Mouse (Mus musculus): ENCODE results near the gene Junb. TPM values are rescaled to one million over a fixed set of nuclear protein-coding genes. Genes with fewer than 3 reads are reported as not detected.

Gene Junb
- total RNA-seq, 2 experiments from 2014 or later: 43.2 to 133 TPM

Small RNA genes within 50 kb of the gene (microRNA-seq; reads per million reads assigned to microRNA genes)
- gene Gm24197: 2.5 reads per million, percentile 3 among the genes with 10 or more reads in this experiment

Other genes starting within 250 kb of the Junb start
- 100 to 1,000 TPM; 303 to 353 TPM for gene Nfix, start 178.4 kb downstream of the Junb start, total RNA-seq (2021)
- 10 to 100 TPM; 10.3 to 10.9 TPM for gene Dand5, start 155.9 kb downstream of the Junb start, total RNA-seq (2021)
- 10 to 100 TPM; 26.3 to 26.9 TPM for gene Gadd45gip1, start 147.2 kb downstream of the Junb start, total RNA-seq (2021)
- gene Rad23a, start 138.1 kb downstream of the Junb start, total RNA-seq (2021): 10 to 100 TPM; 77.9 to 78.8 TPM
- 100 to 1,000 TPM; 435 to 511 TPM for gene Calr, start 131.8 kb downstream of the Junb start, total RNA-seq (2021)
- 10 to 100 TPM; 46.2 to 47.8 TPM for gene Farsa, start 121.7 kb downstream of the Junb start, total RNA-seq (2021)
- gene Syce2, start 106.6 kb downstream of the Junb start, total RNA-seq (2021): 1 to 10 TPM; 8.3 TPM
- 10 to 100 TPM; 29.6 to 42.4 TPM for gene Gcdh, start 84.8 kb downstream of the Junb start, total RNA-seq (2021)
- gene Klf1, start 76.8 kb downstream of the Junb start, total RNA-seq (2021): not detected
- gene Dnase2a, start 70.2 kb downstream of the Junb start, total RNA-seq (2021): 1 to 10 TPM; 3.1 to 4.1 TPM
- 10 to 100 TPM; 85.9 to 94.2 TPM for gene Mast1, start 41.4 kb downstream of the Junb start, total RNA-seq (2021)
- 1 to 10 TPM in 1 of 2 experiments, under 1 TPM in 1; 0.84 to 1.7 TPM for gene Rtbdn, start 31.7 kb downstream of the Junb start, total RNA-seq (2021)
- 1 to 10 TPM in 1 of 2 experiments, not detected in 1; 1.6 TPM for gene Gm49661, start 9.3 kb downstream of the Junb start, total RNA-seq (2021)
- 100 to 1,000 TPM; 324 to 340 TPM for gene Prdx2, start 9.1 kb downstream of the Junb start, total RNA-seq (2021)
- 10 to 100 TPM; 41.2 to 55.4 TPM for gene Rnaseh2a, start 9.0 kb downstream of the Junb start, total RNA-seq (2021)
- gene Hook2, start 11.9 kb upstream of the Junb start, total RNA-seq (2021): 10 to 100 TPM in 1 of 2 experiments, 1 to 10 TPM in 1; 8.2 to 10.0 TPM
- not detected for gene Best2, start 35.8 kb upstream of the Junb start, total RNA-seq (2021)
- gene Asna1, start 46.6 kb upstream of the Junb start, total RNA-seq (2021): 100 to 1,000 TPM; 119 to 143 TPM
- 100 to 1,000 TPM; 124 to 132 TPM for gene Trir, start 48.1 kb upstream of the Junb start, total RNA-seq (2021)
- gene Tnpo2, start 58.2 kb upstream of the Junb start, total RNA-seq (2021): 100 to 1,000 TPM; 160 to 169 TPM
- 10 to 100 TPM; 21.7 to 22.8 TPM for gene Fbxw9, start 81.3 kb upstream of the Junb start, total RNA-seq (2021)
- not detected for gene Gm5741, start 89.3 kb upstream of the Junb start, total RNA-seq (2021)
- 10 to 100 TPM; 64.4 to 68.5 TPM for gene Dhps, start 93.0 kb upstream of the Junb start, total RNA-seq (2021)
- gene Wdr83os, start 102.0 kb upstream of the Junb start, total RNA-seq (2021): 10 to 100 TPM; 48.2 to 54.8 TPM
- 10 to 100 TPM; 26.0 to 28.9 TPM for gene Wdr83, start 102.6 kb upstream of the Junb start, total RNA-seq (2021)
- 10 to 100 TPM; 36.6 to 38.2 TPM for gene Man2b1, start 104.6 kb upstream of the Junb start, total RNA-seq (2021)
- gene Zfp791, start 144.4 kb upstream of the Junb start, total RNA-seq (2021): 1 to 10 TPM; 6.7 to 8.7 TPM
- gene Cks1brt, start 173.2 kb upstream of the Junb start, total RNA-seq (2021): not detected
- gene Olfr371, start 247.3 kb upstream of the Junb start, total RNA-seq (2021): not detected